Mouse (Mus musculus) left cerebral cortex, postnatal 10 days (tissue): ENCODE data around the gene Mdh2. TPM values are rescaled to one million over a fixed set of nuclear protein-coding genes. Genes with fewer than 3 reads are reported as not detected.

ENCODE experiments used
- DNase-seq, 2 experiments: peaks; one replicate each; pipeline ENCODE4 v3.0.0; 2021 to 2022; ENCODE audit warnings: low spot score in 2 of 2, mixed read lengths in 1 of 2; ENCODE audit errors: extremely low spot score in 1 of 2
- intact Hi-C: fragments of 180-260 bp; cut with DNase I; formaldehyde crosslinking; loops from one replicate; pipeline ENCODE4 v1.15.1; 2025
- total RNA-seq, 2 experiments: library from RNA; stranded (reverse); gene quantifications; 2 replicates each; pipeline ENCODE4 v1.2.3; 2021

The Mdh2 gene
- 100 to 1,000 TPM; 476 to 478 TPM for total RNA-seq

GRCm38 (mm10) chr5:135778471-135779445, at the start of gene Mdh2:
TSS of gene Mdh2 (plus strand) at chr5:135778480.
- DNase-seq, result peak; percentile 100
- intact Hi-C loops, result no loop called here

GRCm38 (mm10) chr5:135729351-135729750, 48.9 kb upstream of the Mdh2 start:
- intact Hi-C loops, result no loop called here
- DNase-seq, result no peak

GRCm38 (mm10) chr5:135730278-135730677, 48.0 kb upstream of the Mdh2 start:
- no peak for DNase-seq
- intact Hi-C loops, result no loop called here

- DNase-seq, result no peak
- intact Hi-C loops, result no loop called here
These were observed 47.4 kb upstream of the Mdh2 start for GRCm38 (mm10) chr5:135730916-135731315.

GRCm38 (mm10) chr5:135731322-135731721, 47.0 kb upstream of the Mdh2 start:
- intact Hi-C loops, result no loop called here

GRCm38 (mm10) chr5:135733071-135733470, 45.2 kb upstream of the Mdh2 start:
- DNase-seq, result no peak
- intact Hi-C loops, result no loop called here

More at GRCm38 (mm10) chr5:135731322-135731721, 47.0 kb upstream of the Mdh2 start:
- DNase-seq, result no peak

- DNase-seq, result no peak
- intact Hi-C loops, result no loop called here
These were observed 44.1 kb upstream of the Mdh2 start for GRCm38 (mm10) chr5:135734057-135734680.

- intact Hi-C loops, result no loop called here
- no peak for DNase-seq
These were observed 42.5 kb upstream of the Mdh2 start for GRCm38 (mm10) chr5:135735741-135736140.

- intact Hi-C loops, result no loop called here
- no peak for DNase-seq
These were observed 41.7 kb upstream of the Mdh2 start for GRCm38 (mm10) chr5:135736544-135736943.

- intact Hi-C loops, result no loop called here
- DNase-seq, result no peak
These were observed 41.1 kb upstream of the Mdh2 start for GRCm38 (mm10) chr5:135737154-135737553.

GRCm38 (mm10) chr5:135738266-135738665, 40.0 kb upstream of the Mdh2 start:
- no peak for DNase-seq
- intact Hi-C loops, result no loop called here

- intact Hi-C loops, result no loop called here
- no peak for DNase-seq
These were observed 36.1 kb upstream of the Mdh2 start for GRCm38 (mm10) chr5:135742156-135742555.

- intact Hi-C loops, result no loop called here
- DNase-seq, result peak in 1 of 2 experiments; percentile 67
These were observed 35.1 kb upstream of the Mdh2 start for GRCm38 (mm10) chr5:135742941-135743740.

GRCm38 (mm10) chr5:135743741-135744609, 34.3 kb upstream of the Mdh2 start, which contains the start of gene Tmem120a:
TSS of gene Tmem120a (minus strand) at chr5:135744448.
- peak; percentile 88 to 97 for DNase-seq
- intact Hi-C loops, result no loop called here

- intact Hi-C loops, result no loop called here
- no peak for DNase-seq
These were observed 33.5 kb upstream of the Mdh2 start for GRCm38 (mm10) chr5:135744742-135745141.

GRCm38 (mm10) chr5:135751041-135751440, 27.2 kb upstream of the Mdh2 start:
- DNase-seq, result no peak
- intact Hi-C loops, result no loop called here

GRCm38 (mm10) chr5:135751595-135751994, 26.7 kb upstream of the Mdh2 start:
- intact Hi-C loops, result no loop called here
- DNase-seq, result no peak

- no peak for DNase-seq
- intact Hi-C loops, result loop anchor here (5.0 kb wide), 4 partner anchors 130 to 360 kb away; partner anchors contain the start of gene Rhbdd2
These were observed 16.4 kb upstream of the Mdh2 start for GRCm38 (mm10) chr5:135761881-135762280.
